Mouse (Mus musculus): Measurements from ENCODE around the gene Sp100.
A peak's percentile ranks its signal among the peaks of the same experiment; 100 is the strongest.
"Not testable (repeated sequence)": the region's sequence is repeated elsewhere in the genome, so short reads cannot be mapped to it uniquely, and the experiment has no call there.

The Sp100 gene

GRCm38 (mm10) chr1:85649881-85650280 is at the start of gene Sp100:
Sp100 (plus strand) TSS chr1:85649988.
- peak; percentile 44 to 72 for DNase-seq (ENCODE audit: low spot score in 2 of 2)

GRCm38 (mm10) chr1:85600078-85600477 is 49.7 kb upstream of the Sp100 start, which contains the start of gene Sp140:
Sp140 (plus strand) TSS chr1:85600378.
- DNase-seq (ENCODE audit: low spot score in 2 of 2) = not testable (repeated sequence)

- peak; percentile 63 to 69 for DNase-seq (ENCODE audit: low spot score in 2 of 2)
Measured at GRCm38 (mm10) chr1:85600794-85601193, 49.0 kb upstream of the Sp100 start.

GRCm38 (mm10) chr1:85604341-85604740 is 45.4 kb upstream of the Sp100 start:
- DNase-seq (ENCODE audit: low spot score in 2 of 2) = not testable (repeated sequence)

- DNase-seq (ENCODE audit: low spot score in 2 of 2) = not testable (repeated sequence)
Measured at GRCm38 (mm10) chr1:85608361-85608760, 41.4 kb upstream of the Sp100 start.

- not testable (repeated sequence) for DNase-seq (ENCODE audit: low spot score in 2 of 2)
Measured at GRCm38 (mm10) chr1:85610581-85610980, 39.2 kb upstream of the Sp100 start.

- not testable (repeated sequence) for DNase-seq (ENCODE audit: low spot score in 2 of 2)
Measured at GRCm38 (mm10) chr1:85615096-85615495, 34.7 kb upstream of the Sp100 start.

GRCm38 (mm10) chr1:85615819-85616218 is 34.0 kb upstream of the Sp100 start:
- not testable (repeated sequence) for DNase-seq (ENCODE audit: low spot score in 2 of 2)

- DNase-seq (ENCODE audit: low spot score in 2 of 2) = not testable (repeated sequence)
Measured at GRCm38 (mm10) chr1:85617161-85617560, 32.6 kb upstream of the Sp100 start.

GRCm38 (mm10) chr1:85618689-85619088 is 31.1 kb upstream of the Sp100 start:
- not testable (repeated sequence) for DNase-seq (ENCODE audit: low spot score in 2 of 2)

GRCm38 (mm10) chr1:85636936-85637335 is 12.9 kb upstream of the Sp100 start:
- not testable (repeated sequence) for DNase-seq (ENCODE audit: low spot score in 2 of 2)

- DNase-seq (ENCODE audit: low spot score in 2 of 2) = not testable (repeated sequence)
Measured at GRCm38 (mm10) chr1:85638144-85638543, 11.6 kb upstream of the Sp100 start.

- DNase-seq (ENCODE audit: low spot score in 2 of 2) = not testable (repeated sequence)
Measured at GRCm38 (mm10) chr1:85650524-85650923, 736 bp downstream of the Sp100 start.

GRCm38 (mm10) chr1:85651770-85652275 is 2.0 kb downstream of the Sp100 start:
- DNase-seq (ENCODE audit: low spot score in 2 of 2) = not testable (repeated sequence)

GRCm38 (mm10) chr1:85657211-85657610 is 7.4 kb downstream of the Sp100 start:
- DNase-seq (ENCODE audit: low spot score in 2 of 2) = not testable (repeated sequence)

GRCm38 (mm10) chr1:85664266-85664665 is 14.5 kb downstream of the Sp100 start:
- no peak for DNase-seq (ENCODE audit: low spot score in 2 of 2)

- DNase-seq (ENCODE audit: low spot score in 2 of 2) = no peak
Measured at GRCm38 (mm10) chr1:85680226-85680625, 30.4 kb downstream of the Sp100 start.

GRCm38 (mm10) chr1:85686666-85687065 is 36.9 kb downstream of the Sp100 start:
- DNase-seq (ENCODE audit: low spot score in 2 of 2) = no peak

- DNase-seq (ENCODE audit: low spot score in 2 of 2) = no peak
Measured at GRCm38 (mm10) chr1:85687346-85687745, 37.6 kb downstream of the Sp100 start.

GRCm38 (mm10) chr1:85690544-85690943 is 40.8 kb downstream of the Sp100 start:
- no peak for DNase-seq (ENCODE audit: low spot score in 2 of 2)

- no peak for DNase-seq (ENCODE audit: low spot score in 2 of 2)
Measured at GRCm38 (mm10) chr1:85692281-85692680, 42.5 kb downstream of the Sp100 start.

GRCm38 (mm10) chr1:85693280-85693679 is 43.5 kb downstream of the Sp100 start:
- no peak for DNase-seq (ENCODE audit: low spot score in 2 of 2)

- DNase-seq (ENCODE audit: low spot score in 2 of 2) = no peak
Measured at GRCm38 (mm10) chr1:85695646-85696045, 45.9 kb downstream of the Sp100 start.

Data from heart, adult 9 months (tissue).